Mouse (Mus musculus): ENCODE results near the gene Tspoap1. TPM values are rescaled to one million over a fixed set of nuclear protein-coding genes. Genes with fewer than 3 reads are reported as not detected.

The Tspoap1 gene
- polyA plus RNA-seq, 1 experiment: 198 TPM

DNA sequence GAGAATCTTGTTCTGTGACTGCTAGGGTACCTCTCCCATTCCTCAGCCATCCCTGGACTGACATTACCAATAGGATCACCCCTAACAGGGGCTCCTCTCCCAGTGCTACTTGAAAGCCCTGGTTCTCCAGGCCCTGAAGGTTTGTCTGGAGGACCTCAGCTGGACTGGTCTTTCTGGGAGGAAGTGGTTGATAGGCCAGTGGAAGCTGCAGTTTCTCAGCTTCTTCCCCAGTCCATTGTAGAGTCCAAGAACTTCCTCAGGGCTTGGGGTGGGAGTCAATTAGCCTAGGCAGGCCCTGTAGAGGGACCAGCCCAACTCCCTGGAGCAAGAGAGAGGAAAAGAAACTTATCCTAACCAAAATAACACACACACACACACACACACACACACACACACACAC lies 34.8 kb upstream of the Tspoap1 start:
- Histone ChIP-seq H3K4me3 (replicated peaks; ENCODE audit: insufficient read depth, low read depth, low read length) (no peak overlapping the region), H3K4me1 (ENCODE audit: control insufficient read depth, insufficient read depth, low read length) (no peaks in the 10 kb centered on the region), H3K27me3 (ENCODE audit: control insufficient read depth, insufficient read depth, low read length) (no peaks in the 10 kb centered on the region), H3K27ac (ENCODE audit: insufficient read depth, low read length) (no peak overlapping the region)
- no peak for DNase-seq
- TF ChIP-seq CTCF (IDR thresholded peaks at IDR 0.05; ENCODE audit: borderline replicate concordance, insufficient read depth, low read depth, low read length): no peak
- no peak for TF ChIP-seq POLR2A (IDR thresholded peaks at IDR 0.05; ENCODE audit: borderline replicate concordance, insufficient read depth, low read length)

DNA sequence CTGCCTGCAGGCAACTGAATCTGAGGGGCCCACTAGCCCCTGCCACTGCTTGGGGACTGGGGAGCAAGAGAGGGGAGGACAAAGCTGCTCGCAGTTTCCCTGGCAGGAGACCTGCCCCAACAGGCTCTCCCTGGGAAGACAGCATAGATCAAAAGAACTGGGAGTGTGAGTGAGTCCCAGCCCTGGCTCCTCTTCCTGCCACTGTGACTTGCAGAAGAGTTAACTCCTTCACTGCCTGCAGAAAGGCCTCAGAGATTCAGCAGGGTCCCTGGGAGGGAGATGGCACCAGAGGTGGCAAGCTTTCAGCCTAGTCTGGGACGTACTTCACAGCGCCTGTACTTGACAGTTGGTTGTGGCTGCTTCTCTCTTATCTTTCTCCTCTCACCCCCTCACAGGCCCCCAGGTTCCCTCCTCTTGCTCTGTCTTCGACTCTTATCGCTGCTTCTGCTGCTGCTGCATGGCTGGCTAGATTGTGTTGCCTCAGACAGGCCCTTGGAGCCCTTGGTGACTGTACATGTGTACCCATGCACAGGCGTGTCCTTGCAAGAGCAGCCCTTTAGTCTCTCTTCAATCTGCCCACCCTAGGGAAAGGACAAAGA lies 34.3 kb upstream of the Tspoap1 start:
- H3K27me3 ChIP-seq (ENCODE audit: control insufficient read depth, insufficient read depth, low read length): no peaks in the 10 kb centered on the region
- no peaks in the 10 kb centered on the region for H3K4me1 ChIP-seq (ENCODE audit: control insufficient read depth, insufficient read depth, low read length)
- TF ChIP-seq CTCF (IDR thresholded peaks at IDR 0.05; ENCODE audit: borderline replicate concordance, insufficient read depth, low read depth, low read length): no peak
- no peak for TF ChIP-seq POLR2A (IDR thresholded peaks at IDR 0.05; ENCODE audit: borderline replicate concordance, insufficient read depth, low read length)
- H3K27ac ChIP-seq (ENCODE audit: insufficient read depth, low read length): no peak overlapping the region
- H3K4me3 ChIP-seq (replicated peaks; ENCODE audit: insufficient read depth, low read depth, low read length): no peak overlapping the region
- WGBS: 43% methylated on average over 6 of the region's 6 CpGs
- no peak for DNase-seq

DNA sequence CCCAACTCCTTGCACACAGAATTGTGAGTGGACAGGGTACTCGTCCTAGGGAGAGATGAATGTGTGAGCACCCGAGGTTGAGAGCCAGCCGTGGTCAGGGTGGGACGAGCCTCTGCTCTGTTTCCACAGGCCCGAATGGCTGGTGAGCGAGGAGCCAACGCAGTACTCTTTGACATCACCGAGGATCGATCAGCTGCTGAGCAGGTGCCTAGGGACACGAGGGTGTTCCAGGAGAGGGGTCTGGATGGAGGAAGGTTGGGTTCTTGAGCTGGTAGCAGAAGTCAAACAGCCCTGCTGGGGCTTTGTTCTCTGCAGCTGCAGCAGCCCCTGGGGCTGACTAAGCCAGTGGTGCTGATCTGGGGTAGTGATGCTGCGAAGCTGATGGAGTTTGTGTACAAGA lies 33.3 kb upstream of the Tspoap1 start:
- Histone ChIP-seq H3K4me3 (replicated peaks; ENCODE audit: insufficient read depth, low read depth, low read length) (no peak overlapping the region), H3K27me3 (ENCODE audit: control insufficient read depth, insufficient read depth, low read length) (no peaks in the 10 kb centered on the region), H3K27ac (ENCODE audit: insufficient read depth, low read length) (no peak overlapping the region), H3K4me1 (ENCODE audit: control insufficient read depth, insufficient read depth, low read length) (no peaks in the 10 kb centered on the region)
- 71% methylated on average over 11 of the region's 11 CpGs for WGBS
- no peak for TF ChIP-seq POLR2A (IDR thresholded peaks at IDR 0.05; ENCODE audit: borderline replicate concordance, insufficient read depth, low read length)
- no peak for TF ChIP-seq CTCF (IDR thresholded peaks at IDR 0.05; ENCODE audit: borderline replicate concordance, insufficient read depth, low read depth, low read length)
- no peak for DNase-seq

DNA sequence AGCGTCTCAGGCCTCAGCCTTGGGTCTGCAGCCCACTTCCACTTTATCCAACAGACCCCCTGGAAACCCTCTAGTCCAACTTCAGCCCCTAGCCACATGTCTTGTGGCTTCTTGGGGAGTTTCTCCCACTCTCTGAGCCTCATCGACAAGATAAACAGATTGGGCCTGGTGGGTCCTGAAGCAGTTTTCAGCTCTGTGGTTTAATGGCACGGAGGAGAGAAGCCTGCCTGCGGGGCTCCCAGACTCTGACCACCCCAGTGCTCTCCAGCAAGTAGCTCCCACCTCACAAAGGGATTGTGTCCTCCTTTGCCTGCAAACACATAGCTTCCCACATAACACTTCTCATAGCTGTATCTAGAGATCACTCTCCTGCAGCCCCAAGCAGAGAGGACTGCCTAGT lies 32.9 kb upstream of the Tspoap1 start:
- DNase-seq: no peak
- no peak for TF ChIP-seq CTCF (IDR thresholded peaks at IDR 0.05; ENCODE audit: borderline replicate concordance, insufficient read depth, low read depth, low read length)
- no peak for TF ChIP-seq POLR2A (IDR thresholded peaks at IDR 0.05; ENCODE audit: borderline replicate concordance, insufficient read depth, low read length)

DNA sequence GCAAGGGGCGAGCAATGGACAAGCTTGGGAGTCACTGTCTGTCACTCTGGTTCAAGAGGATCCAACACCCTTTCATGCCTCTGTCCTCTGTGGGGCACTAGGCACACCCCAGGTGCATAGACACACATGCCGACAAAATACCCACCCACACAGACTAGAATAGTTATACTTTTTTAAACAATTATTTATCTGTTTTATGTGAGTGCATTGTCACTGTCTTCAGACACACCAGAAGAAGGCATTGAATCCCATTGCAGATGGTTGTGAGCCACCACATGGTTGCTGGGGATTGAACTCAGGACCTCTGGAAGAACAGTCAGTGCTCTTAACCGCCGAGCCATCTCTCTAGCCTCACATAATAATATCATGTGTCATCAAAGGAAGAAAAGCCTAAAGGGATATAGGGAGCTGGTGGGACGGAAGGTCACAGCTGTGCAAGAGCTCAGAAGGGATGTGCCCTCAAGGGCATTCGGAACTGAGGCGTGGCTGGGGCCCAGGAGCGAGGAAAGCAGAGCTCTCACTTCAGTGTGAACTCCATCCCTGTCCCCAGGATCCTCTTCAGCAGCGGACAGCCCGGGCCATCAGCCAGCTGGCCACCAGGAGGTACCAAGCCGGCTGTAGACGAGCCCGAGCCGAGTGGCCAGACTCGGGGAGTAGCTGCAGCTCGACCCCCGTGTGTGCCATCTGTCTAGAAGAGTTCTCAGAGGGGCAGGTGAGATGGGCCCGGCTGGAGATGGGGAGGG lies 31.3 kb upstream of the Tspoap1 start:
- H3K27me3 ChIP-seq (ENCODE audit: control insufficient read depth, insufficient read depth, low read length): no peaks in the 10 kb centered on the region
- H3K4me3 ChIP-seq (replicated peaks; ENCODE audit: insufficient read depth, low read depth, low read length): no peak overlapping the region
- H3K4me1 ChIP-seq (ENCODE audit: control insufficient read depth, insufficient read depth, low read length): no peaks in the 10 kb centered on the region
- 27% methylated on average over 18 of the region's 18 CpGs for WGBS
- no peak for TF ChIP-seq CTCF (IDR thresholded peaks at IDR 0.05; ENCODE audit: borderline replicate concordance, insufficient read depth, low read depth, low read length)
- no peak for TF ChIP-seq POLR2A (IDR thresholded peaks at IDR 0.05; ENCODE audit: borderline replicate concordance, insufficient read depth, low read length)
- DNase-seq: peak in 1 of 2 experiments; percentile 21
- H3K27ac ChIP-seq (ENCODE audit: insufficient read depth, low read length): no peak overlapping the region

More for the DNA sequence above, 32.9 kb upstream of the Tspoap1 start:
- Histone ChIP-seq H3K27ac (ENCODE audit: insufficient read depth, low read length) (no peak overlapping the region), H3K4me3 (replicated peaks; ENCODE audit: insufficient read depth, low read depth, low read length) (no peak overlapping the region), H3K27me3 (ENCODE audit: control insufficient read depth, insufficient read depth, low read length) (no peaks in the 10 kb centered on the region), H3K4me1 (ENCODE audit: control insufficient read depth, insufficient read depth, low read length) (no peaks in the 10 kb centered on the region)
- 68% methylated on average over 4 of the region's 4 CpGs for WGBS

DNA sequence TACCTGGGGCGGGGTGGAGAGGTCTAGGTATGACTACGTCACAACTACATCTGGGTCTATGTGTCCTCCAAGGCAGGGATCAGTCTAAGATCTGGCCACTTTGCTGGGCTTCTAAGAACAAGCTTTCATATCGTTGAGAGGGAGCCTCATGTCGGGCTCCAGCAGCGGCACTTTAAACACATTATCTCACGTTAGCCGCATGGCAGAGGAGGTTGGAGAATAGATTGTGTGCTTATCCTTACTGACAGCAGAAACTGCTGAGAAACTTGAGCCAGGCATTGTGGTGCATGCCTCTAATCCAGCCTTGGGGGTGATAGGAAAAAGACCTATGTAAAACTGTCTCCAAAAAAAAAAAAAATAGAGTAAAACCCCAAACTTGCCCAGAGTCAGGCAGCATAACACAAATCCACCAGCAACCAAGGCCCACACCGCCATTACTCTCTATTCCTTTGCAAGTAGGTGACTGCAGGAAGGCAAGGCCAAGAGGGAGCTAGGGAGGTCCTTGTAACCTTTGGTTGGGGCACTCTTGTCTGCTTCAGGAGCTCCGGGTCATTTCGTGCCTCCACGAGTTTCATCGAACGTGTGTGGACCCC lies 30.7 kb upstream of the Tspoap1 start:
- no peak overlapping the region for H3K27ac ChIP-seq (ENCODE audit: insufficient read depth, low read length)
- 78% methylated on average over 13 of the region's 13 CpGs for WGBS
- TF ChIP-seq POLR2A (IDR thresholded peaks at IDR 0.05; ENCODE audit: borderline replicate concordance, insufficient read depth, low read length) (no peak), CTCF (IDR thresholded peaks at IDR 0.05; ENCODE audit: borderline replicate concordance, insufficient read depth, low read depth, low read length) (no peak)
- no peak for DNase-seq
- no peaks in the 10 kb centered on the region for H3K4me1 ChIP-seq (ENCODE audit: control insufficient read depth, insufficient read depth, low read length)
- H3K27me3 ChIP-seq (ENCODE audit: control insufficient read depth, insufficient read depth, low read length): no peaks in the 10 kb centered on the region
- H3K4me3 ChIP-seq (replicated peaks; ENCODE audit: insufficient read depth, low read depth, low read length): no peak overlapping the region

DNA sequence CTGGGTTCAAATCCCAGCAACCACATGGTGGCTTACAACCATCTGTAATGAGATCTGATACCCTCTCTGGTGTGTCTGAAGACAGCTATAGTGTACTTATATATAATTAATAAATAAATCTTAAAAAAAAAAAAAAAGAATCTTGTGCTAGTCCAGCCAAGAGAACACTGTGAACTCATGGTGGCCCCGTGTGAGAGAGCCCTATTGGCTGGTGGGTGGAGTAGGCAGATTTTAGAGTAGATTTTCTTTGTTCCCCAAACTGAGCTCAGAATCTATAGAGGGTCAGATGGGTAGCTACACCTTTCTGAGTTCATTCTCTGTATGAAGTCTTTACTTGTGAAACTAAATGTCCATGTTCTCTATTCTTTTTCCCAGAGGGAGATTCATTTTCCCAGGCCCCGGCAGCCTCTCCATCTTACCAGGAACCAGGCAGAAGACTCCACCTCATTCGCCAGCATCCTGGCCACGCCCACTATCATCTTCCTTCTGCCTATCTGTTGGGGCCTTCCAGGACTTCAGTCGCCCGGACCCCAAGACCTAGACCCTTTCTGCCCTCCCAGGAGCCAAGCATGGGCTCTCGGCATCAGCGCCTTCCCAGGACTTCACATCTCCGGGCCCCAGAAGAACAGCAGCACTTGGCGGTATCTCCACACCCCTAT lies 29.6 kb upstream of the Tspoap1 start:
- Histone ChIP-seq H3K27me3 (ENCODE audit: control insufficient read depth, insufficient read depth, low read length) (no peaks in the 10 kb centered on the region), H3K27ac (ENCODE audit: insufficient read depth, low read length) (no peak overlapping the region), H3K4me1 (ENCODE audit: control insufficient read depth, insufficient read depth, low read length) (no peaks in the 10 kb centered on the region), H3K4me3 (replicated peaks; ENCODE audit: insufficient read depth, low read depth, low read length) (no peak overlapping the region)
- no peak for DNase-seq
- 79% methylated on average over 10 of the region's 10 CpGs for WGBS
- TF ChIP-seq POLR2A (IDR thresholded peaks at IDR 0.05; ENCODE audit: borderline replicate concordance, insufficient read depth, low read length) (no peak), CTCF (IDR thresholded peaks at IDR 0.05; ENCODE audit: borderline replicate concordance, insufficient read depth, low read depth, low read length) (no peak)

All from cerebellum, adult 2 months (tissue).